Mouse (Mus musculus) yolk sac, embryonic 10.5 days (tissue): ENCODE measurements around the gene Ly75.

Experiments
- DNase-seq: peaks from one replicate; pipeline ENCODE4 v3.0.0-alpha.2; 2017; ENCODE audit warnings: low spot score

Gene Ly75

DNA sequence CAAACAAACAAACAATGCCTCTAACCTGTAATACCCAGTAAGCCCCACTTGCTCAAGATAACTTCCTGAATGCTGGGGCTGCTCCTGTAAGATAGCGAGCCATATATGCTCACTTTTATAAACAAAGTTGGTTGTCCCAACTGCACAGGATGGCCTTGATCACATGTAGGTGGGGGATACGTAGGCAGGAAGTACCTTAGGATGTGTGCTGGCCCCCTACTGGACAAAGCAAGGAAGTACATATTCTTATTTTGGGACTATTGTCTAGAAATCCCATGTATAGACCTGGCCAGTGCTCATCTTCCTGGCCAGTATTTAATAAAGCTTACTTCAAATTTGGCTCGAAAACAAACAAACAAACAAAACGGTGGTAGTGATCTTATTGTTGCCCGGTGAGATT is 59.7 kb downstream of the Ly75 start:
- DNase-seq = no peak

DNA sequence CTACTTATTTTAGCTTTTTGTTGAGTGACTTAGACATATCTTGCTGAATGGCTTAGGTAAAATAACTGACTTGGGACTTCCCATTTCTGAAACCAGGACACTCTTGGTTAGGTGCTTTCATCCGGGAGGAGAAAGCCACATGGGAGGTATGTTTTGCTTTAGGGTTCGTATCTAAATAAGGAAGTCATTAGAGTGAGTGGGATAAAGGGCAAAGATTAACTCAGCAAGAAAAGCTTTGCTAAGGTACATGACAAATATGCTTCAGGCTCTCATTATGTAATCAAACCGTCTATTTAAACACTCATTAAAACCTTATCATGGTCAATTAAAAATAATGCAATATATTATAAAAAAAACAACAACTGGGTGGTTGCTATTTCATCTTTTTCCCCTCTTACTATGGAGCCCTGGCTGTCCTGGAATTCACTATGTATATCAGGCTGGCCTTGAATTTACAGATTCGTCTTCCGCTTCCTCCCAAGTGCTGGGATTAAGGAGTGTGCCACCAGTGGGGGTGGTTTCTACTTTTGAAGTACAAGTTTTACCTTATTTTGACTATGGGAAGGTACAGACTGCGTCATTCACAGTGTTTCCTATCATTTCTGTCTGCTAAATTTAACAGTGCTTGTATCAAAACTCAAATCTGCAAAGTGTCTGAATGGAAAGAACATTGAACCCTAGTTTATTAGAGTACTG is 60.9 kb downstream of the Ly75 start:
- DNase-seq = no peak

DNA sequence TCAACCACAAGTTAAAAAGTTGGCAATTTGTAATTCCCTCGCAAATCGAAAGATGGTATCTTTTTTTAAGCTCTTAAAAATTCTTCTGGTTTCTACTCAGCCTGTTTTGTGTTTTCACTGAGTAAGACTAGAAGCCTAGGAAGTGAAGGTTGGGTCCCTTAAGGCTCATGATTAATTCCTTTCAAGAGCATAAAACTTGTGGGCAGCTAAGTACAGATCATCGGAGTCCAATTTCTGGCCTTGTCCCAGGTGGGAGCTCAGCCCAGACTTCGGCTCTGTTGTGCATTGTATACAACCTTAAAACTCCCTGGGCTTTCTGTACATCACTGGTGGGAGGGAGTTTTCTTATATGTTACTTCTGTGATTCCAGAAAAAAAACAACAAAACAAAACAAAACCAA is 79.3 kb downstream of the Ly75 start:
- no peak for DNase-seq

DNA sequence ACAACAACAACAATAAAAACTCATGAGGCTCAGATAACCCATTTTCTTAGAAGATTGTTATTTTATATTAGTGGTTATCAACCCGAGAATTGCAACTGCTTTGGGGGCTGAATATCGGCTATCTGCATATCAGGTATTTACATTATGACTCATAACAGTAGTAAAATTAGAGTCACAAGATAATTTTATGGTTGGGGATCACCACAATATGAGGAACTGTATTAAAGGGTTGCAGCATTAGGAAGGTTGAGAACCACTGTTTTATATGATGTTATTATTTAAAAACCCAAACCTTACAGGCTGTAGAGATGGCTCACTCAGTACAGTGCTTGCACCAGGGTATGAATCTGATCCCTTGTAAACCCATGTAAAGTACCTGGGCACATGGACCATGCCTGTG is 83.8 kb downstream of the Ly75 start:
- no peak for DNase-seq

DNA sequence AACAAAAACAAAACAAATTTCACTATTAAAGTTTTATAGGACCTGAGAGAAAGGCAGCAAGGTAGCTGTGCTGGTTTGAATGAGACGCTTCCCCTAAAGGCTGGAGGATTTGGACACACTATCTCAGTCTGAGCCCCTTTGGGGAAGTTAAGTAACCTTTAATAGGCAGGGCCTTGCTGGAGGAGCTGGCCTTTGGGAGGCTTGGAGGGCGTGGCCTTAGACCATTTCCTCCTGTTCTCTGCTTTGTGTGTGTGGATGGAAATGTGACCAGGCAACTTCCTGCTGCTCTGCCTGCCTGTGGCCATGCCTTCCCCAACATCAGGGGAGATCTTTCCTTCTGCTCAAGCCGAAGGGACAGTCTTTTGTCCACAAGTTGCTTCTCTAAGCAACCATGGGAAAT is 84.8 kb downstream of the Ly75 start:
- DNase-seq = no peak

DNA sequence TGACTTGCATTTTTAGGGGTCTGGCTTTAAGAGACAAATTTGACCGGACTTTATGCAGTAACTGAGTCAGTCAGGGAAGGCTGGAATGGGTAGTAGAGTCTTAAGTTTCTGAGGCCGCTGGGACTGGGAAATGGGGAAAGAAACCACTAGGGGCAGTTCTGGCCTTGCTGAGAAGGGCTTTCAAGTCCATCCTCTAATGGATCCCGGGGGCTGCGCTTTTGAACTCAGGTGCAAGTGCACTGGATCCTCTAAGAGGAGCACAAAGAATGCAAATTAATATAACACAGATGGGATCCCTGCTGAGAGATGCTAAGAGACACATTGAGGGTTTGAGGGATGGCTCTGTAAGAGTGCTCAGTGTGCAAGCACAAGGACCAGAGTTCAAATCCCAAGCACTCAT is 91.7 kb downstream of the Ly75 start:
- no peak for DNase-seq

DNA sequence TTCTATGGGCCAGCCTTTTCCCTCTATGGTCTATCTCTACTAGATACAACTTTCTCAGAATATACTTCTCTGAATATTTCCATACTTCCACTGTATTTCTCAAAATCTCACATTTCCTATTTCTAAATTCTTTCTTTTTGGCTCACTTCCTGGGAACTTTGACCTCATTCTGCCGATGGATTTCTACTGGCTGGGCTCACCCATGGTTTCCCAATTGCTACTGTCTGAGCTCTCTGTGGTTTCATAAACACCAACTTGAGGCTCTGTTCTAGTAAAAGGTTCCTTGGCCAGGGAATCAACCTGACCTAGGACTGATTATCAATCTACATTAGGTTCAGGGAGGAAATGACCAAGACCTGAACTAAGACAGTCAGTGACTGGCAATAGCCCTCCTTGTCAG is 93.7 kb downstream of the Ly75 start:
- DNase-seq = no peak

DNA sequence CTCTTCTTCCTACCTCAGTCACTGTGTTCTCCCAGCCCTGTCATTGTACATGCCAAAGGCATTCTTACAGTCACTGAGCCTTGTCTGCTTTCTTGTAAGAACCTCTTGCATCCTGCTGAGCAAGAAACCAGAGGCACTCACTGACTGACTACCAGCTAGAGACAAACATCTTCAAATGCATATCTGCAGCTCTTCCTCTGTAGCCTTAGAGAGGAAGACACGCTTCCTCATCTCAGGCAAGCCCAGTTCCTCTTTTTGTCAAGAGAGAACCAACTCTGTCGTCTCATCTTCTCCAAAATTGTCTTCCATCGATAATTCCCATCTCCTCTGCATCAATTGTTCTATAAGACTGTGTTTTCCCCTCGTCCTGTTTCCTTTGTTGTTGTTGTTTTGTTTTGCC is 94.5 kb downstream of the Ly75 start:
- no peak for DNase-seq

DNA sequence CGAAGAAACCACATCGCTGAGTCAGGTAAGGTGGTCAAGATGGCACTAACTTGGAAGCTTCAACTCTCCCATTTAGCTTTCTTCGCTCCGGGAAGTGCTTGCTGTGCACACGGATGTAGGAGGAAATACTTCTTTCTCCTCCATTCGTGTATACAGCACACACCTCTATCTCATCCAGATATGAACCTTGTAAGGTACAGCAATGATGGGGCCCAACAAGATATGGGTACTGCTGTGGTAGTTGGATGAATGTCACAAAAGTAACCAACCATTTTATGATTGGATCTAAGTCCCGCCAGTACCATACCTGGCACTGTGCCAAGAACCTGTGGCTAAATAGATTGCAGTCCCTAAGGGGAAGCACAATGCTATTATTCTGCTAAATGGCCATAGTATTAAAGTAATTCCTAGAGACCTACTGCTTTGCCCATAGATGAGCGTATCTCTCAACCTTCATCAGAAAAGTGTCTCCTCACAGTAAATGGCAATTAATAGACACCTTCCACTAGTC is 97.9 kb downstream of the Ly75 start:
- DNase-seq = no peak

DNA sequence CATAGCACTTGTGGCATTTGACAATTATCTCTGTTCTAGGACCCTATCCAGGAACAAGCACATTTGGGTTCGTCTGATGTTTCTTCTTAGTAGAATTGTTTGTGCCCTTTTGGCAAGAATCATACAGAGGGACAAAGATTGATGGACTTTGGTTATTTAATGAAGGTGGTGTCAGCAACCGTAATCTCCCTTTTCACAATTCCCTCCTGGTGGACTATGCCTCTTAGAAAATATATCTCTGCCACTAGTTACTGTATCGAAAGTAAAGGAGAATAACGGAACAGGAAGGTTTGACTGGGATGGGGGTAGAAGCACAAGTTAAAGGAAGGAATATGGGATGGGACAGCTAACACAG is 98.7 kb downstream of the Ly75 start, which contains the start of gene Cd302:
Gene Cd302, minus strand, starts transcription at position 22 of the 355 bp plus-strand sequence.
- DNase-seq = no peak

DNA sequence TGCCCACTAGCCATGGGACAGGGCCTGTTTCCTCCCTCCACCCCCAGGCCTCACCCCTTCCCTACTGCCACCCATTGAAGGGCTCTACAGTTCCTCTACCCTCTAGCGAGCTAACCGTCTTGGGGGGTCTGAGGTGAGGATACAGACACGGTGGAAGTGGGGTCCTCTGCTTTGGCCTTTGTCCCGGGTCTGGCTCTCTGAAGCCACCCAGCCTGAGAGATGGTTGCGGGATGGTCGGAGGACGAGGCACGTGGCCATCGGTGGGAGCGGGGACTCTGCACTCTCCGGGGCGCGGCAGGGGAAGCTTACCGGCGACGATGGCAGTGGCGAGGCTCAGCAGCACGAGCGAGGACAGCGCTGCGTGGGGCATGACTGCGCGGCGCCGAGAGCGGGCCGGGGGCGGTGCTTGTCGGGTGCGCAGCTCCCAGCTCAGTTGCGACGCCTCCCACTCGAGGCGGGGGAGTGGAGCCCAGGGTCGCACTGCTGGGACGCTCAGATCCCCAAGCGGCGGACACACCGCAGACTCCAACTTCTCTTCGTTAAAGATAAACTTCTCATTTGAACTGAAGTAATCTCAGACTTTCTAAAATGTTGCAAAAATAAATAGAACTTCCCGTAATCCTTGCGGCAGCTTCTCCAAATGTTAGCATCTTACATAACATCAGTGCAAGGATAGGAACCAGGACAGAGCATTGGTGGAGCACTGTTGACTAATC is 99.2 kb downstream of the Ly75 start:
- peak; percentile 57 for DNase-seq

DNA sequence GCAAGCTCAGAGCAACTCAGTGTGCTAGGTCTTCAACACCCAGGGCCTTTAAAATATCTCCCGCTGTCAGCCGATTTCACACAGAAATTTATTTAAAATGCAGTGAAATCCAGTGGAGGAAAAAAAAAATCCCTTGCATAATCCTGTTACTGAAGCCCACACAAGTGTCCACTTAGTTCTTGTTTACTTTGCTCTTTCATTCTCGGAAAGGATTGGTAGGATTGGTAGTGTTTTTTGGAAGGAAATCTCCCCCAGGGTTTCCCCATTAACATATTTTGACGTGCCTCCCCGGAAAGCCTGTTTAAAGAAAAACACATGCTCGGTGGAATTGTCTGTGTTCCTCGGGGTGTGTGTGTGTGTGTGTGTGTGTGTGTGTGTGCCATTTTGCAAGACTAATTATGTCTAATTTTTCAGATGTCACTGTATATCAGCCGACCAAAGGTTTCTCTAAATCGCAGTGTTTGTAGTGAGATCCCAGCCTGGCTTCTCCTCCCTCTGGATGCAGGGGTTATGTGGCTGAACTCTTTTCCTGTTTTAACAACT is 99.8 kb downstream of the Ly75 start:
- DNase-seq = no peak

DNA sequence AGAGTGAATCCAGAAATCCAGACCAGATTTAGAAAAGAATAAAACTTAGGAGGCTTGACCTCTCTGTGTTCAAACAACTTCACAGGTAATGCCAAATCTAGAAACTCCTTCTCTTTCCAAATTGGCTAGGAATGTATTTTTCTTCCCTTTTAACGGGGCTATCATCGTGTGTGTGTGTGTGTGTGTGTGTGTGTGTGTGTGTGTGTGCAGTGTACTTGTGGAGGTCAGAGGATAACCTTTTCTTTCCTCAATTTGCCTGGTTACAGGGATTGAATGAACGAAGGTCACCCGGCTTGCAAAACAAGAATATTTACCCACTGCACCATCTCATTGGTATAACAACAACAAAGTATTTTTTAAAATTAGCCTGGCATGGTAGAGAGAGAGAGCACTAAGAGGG is 100.5 kb downstream of the Ly75 start:
- DNase-seq = no peak

DNA sequence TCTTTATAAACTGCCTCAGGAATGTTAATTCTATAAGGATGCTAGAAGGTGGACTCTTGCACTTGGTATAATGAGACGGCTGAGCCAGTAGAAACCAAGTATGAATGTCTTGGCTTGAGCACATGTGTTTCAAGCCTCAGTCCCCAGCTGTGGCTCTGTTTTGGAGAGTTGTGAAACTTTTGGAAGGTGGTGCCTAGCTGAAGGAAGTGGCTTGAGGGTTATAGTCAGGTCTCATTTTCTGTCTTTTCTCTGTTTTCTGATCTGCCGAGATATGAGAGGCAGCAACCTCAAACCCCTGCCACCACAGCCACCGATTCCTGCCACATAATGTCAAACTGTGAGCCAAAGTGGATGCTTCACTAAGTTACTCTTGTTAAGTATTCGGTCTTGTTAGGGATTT is 104.5 kb downstream of the Ly75 start:
- DNase-seq = no peak

DNA sequence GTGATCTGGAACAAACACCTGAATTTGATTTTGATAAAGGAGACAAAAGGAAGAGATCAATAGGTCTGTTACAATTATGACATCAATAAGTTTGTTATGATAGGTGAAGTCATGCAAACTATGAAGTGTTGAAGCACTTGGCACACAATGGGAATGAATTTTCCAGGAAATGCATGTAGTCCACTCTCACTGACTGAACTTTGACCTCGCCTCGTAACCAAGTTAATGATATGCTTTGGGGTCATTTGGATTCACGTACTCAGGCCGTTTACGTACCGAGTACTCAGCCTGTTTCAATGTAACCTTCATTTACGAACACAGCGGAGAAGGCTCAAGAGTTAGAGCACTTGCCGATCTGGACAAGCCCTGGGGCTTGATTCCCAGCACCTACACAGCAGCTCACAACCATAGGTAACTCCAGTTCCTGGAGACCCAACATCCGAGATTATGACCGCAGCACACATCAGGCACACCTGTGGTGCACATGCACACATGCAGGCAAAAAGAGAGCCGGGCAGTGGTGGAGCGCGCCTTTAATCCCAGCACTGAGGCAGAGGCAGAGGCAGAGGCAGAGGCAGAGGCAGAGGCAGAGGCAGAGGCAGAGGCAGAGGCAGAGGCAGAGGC is 113.1 kb downstream of the Ly75 start:
- DNase-seq = peak; percentile 64

DNA sequence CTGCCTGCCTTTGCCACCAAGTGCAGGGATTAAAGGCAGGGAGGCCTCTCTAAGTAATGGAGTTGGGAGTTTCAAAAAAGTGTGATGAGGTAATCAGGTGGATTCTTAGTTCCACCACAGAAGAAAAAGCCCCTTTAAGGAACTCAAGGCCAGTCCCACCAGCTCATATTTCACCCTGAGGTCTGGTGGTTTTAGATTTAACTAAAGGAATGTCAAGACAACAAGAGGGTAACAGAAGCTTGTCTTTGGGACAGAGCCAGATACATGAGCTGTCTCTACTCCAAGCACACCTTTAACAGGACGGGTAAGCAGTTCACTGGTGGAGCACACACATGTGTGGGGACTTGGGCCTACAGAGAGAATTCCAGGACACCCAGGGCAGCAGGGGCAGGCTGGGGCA is 115.5 kb downstream of the Ly75 start:
- DNase-seq = no peak

DNA sequence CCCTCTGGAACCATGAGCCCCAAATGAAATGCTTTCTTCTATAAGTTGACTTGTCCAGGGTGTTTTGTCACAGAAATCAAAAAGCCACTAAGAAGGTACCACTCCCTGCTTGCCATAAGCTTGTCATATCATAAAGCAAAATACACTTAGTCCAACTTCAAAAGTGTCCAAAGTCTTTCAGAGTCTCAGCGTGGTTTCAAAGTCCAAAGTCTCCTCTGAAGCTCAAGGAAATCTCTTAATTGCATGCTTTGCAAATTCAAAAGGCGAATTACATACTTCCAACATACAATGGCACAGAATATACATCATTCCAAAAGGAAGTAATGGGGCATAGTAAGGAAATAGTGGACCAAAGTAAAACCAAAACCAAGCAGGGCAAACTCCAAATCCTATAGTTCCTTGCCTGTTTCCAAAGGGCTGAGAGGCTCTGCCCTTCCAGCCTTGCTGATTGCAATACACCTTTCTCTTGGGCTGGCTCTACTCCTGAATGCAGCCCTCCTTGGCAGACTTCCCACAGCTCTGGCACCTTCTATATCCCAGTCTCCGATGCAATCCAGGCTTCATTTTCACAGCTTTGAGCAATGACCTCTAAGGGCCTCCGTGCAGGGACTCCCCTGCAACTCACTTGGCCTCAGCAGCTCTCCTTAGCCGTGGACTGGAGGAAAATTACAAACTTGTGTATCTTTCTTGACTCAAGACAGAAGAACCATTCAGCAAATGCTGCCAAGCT is 122.3 kb downstream of the Ly75 start:
- DNase-seq = no peak

DNA sequence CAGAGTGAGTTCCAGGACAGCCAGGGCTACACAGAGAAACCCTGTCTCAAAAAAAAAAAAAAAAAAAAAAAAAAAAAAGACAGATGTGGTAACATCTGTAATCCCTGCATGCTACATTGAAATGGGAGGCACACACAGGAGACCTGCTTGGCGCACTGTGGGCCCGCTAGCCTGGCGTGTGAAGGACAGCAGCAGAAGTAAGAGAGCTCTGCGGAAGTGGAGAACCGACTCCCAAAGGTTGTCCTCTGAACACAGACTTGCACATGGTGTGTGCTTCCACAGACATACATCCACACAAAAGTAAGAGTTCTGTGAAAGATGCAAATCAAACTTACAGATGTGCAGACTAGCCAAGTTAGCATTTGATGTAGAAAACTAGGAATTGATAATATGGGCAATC is 123.9 kb downstream of the Ly75 start:
- no peak for DNase-seq

DNA sequence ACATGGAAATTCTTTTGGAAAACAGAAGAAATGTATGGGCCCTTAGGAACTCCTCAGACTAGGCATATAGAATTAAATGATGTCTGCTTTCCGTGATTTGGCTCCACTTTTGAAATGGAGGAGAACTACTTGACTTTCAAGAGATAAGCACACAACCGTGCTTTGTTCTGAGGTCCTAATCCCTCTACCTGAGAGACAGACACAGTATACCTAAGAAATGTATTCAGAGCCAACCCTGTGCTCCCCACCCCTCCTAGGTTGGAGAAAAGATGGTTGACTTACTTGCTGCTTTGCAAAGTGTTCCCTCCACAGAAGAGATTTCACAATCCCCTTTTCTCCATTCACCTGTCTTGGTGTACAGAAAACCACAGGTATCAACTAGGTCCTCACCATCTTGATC is 126.4 kb downstream of the Ly75 start:
- no peak for DNase-seq

DNA sequence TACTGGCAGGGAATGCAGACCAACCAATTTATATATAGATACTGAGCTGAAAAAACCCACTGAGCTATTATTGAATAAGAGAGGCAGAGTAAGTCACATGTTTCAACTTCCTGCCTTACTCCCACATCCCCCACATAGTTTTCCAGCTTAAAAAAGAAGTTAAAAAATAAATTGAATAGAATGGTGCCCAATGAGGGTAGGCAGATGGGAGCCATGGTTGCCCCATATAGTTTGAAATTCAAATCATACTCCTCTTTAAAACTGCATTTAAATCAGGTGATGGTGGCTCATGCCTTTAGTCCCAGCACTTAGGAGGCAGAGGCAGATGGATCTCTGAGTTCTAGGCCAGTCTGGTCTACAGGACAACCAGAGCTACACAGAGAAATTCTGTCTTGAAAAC is 129.6 kb downstream of the Ly75 start:
- DNase-seq = no peak

DNA sequence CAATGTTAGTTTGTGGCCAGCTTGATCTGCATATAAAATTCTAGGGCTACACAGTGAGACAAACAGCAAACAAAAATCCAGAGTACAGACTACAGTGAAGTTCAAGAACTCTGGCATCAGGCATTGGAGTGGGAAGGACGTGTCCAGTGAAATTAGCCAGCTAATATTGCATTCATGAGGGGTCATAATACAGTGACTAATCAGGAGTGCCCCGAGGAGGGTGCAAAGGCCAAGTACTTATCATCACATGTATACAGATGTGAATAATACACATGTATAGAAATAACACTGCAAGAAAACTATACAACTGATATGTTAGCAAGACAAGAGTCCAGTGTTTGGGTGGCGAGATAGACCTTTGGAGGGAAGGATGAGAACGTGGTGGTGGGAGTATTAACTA is 130.3 kb downstream of the Ly75 start:
- no peak for DNase-seq
